Mouse (Mus musculus): Measurements from ENCODE around the gene Acox2. TPM values are rescaled to one million over a fixed set of nuclear protein-coding genes. Genes with fewer than 3 reads are reported as not detected.

The Acox2 gene
- total and polyA plus RNA-seq, 2 experiments from 2014 or later: 0.14 to 0.59 TPM

- no peak for TF ChIP-seq CTCF (IDR thresholded peaks at IDR 0.05; ENCODE audit: low read depth)
- WGBS: 93% methylated on average over 9 of the region's 9 CpGs
- Histone ChIP-seq H3K27me3 (ENCODE audit: insufficient read depth, low read length) (no peaks in the 10 kb centered on the region), H3K4me1 (ENCODE audit: insufficient read depth) (no peaks in the 10 kb centered on the region), H3K4me3 (ENCODE audit: low read depth, low read length) (no peak overlapping the region), H3K9ac (no peak overlapping the region), H3K36me3 (ENCODE audit: insufficient read depth) (no peaks in the 10 kb centered on the region), H3K4me2 (ENCODE audit: low read depth) (no peak overlapping the region), H3K27ac (ENCODE audit: low read depth, low read length) (no peak overlapping the region), H3K9me3 (ENCODE audit: low read length) (no peaks in the 10 kb centered on the region)
- no peak for ATAC-seq
- DNase-seq: no peak
These were observed 8.8 kb downstream of the Acox2 start for GRCm38 (mm10) chr14:8250141-8250871.

- no peak for DNase-seq
- no peak overlapping the region for H3K9ac ChIP-seq
- H3K27me3 ChIP-seq (ENCODE audit: insufficient read depth, low read length): no peaks in the 10 kb centered on the region
- no peaks in the 10 kb centered on the region for H3K9me3 ChIP-seq (ENCODE audit: low read length)
- no peak overlapping the region for H3K4me3 ChIP-seq (ENCODE audit: low read depth, low read length)
- no peaks in the 10 kb centered on the region for H3K36me3 ChIP-seq (ENCODE audit: insufficient read depth)
- no peaks in the 10 kb centered on the region for H3K4me1 ChIP-seq (ENCODE audit: insufficient read depth)
- no peak overlapping the region for H3K4me2 ChIP-seq (ENCODE audit: low read depth)
- no peak for ATAC-seq
- H3K27ac ChIP-seq (ENCODE audit: low read depth, low read length): no peak overlapping the region
- TF ChIP-seq CTCF (IDR thresholded peaks at IDR 0.05; ENCODE audit: low read depth): no peak
- WGBS: 89% methylated on average over 1 of the region's 1 CpGs
These were observed 9.9 kb downstream of the Acox2 start for GRCm38 (mm10) chr14:8249206-8249605.

- ATAC-seq (no peak), DNase-seq (no peak)
- TF ChIP-seq CTCF (IDR thresholded peaks at IDR 0.05; ENCODE audit: low read depth): no peak
- Histone ChIP-seq H3K9me3 (ENCODE audit: low read length) (no peaks in the 10 kb centered on the region), H3K4me1 (ENCODE audit: insufficient read depth) (no peaks in the 10 kb centered on the region), H3K27ac (ENCODE audit: low read depth, low read length) (no peak overlapping the region), H3K9ac (no peak overlapping the region), H3K4me2 (ENCODE audit: low read depth) (no peak overlapping the region), H3K4me3 (ENCODE audit: low read depth, low read length) (no peak overlapping the region), H3K36me3 (ENCODE audit: insufficient read depth) (no peaks in the 10 kb centered on the region), H3K27me3 (ENCODE audit: insufficient read depth, low read length) (no peaks in the 10 kb centered on the region)
- WGBS: 82% methylated on average over 8 of the region's 8 CpGs
These were observed 12.3 kb downstream of the Acox2 start for GRCm38 (mm10) chr14:8246878-8247277.

- ATAC-seq (no peak), DNase-seq (no peak)
- Histone ChIP-seq H3K27me3 (ENCODE audit: insufficient read depth, low read length) (no peaks in the 10 kb centered on the region), H3K4me2 (ENCODE audit: low read depth) (no peak overlapping the region), H3K4me1 (ENCODE audit: insufficient read depth) (no peaks in the 10 kb centered on the region), H3K4me3 (ENCODE audit: low read depth, low read length) (no peak overlapping the region), H3K27ac (ENCODE audit: low read depth, low read length) (no peak overlapping the region), H3K9me3 (ENCODE audit: low read length) (no peaks in the 10 kb centered on the region), H3K9ac (no peak overlapping the region), H3K36me3 (ENCODE audit: insufficient read depth) (no peaks in the 10 kb centered on the region)
- no peak for TF ChIP-seq CTCF (IDR thresholded peaks at IDR 0.05; ENCODE audit: low read depth)
- WGBS: 88% methylated on average over 5 of the region's 5 CpGs
These were observed 14.9 kb downstream of the Acox2 start for GRCm38 (mm10) chr14:8244211-8244611.

GRCm38 (mm10) chr14:8243136-8243888 lies 15.8 kb downstream of the Acox2 start:
- TF ChIP-seq CTCF (IDR thresholded peaks at IDR 0.05; ENCODE audit: low read depth): no peak
- ATAC-seq (no peak), DNase-seq (no peak)
- 66% methylated on average over 8 of the region's 8 CpGs for WGBS
- Histone ChIP-seq H3K4me2 (ENCODE audit: low read depth) (no peak overlapping the region), H3K4me3 (ENCODE audit: low read depth, low read length) (no peak overlapping the region), H3K36me3 (ENCODE audit: insufficient read depth) (no peaks in the 10 kb centered on the region), H3K27me3 (ENCODE audit: insufficient read depth, low read length) (no peaks in the 10 kb centered on the region), H3K9me3 (ENCODE audit: low read length) (no peaks in the 10 kb centered on the region), H3K27ac (ENCODE audit: low read depth, low read length) (no peak overlapping the region), H3K4me1 (ENCODE audit: insufficient read depth) (no peaks in the 10 kb centered on the region), H3K9ac (no peak overlapping the region)

- no peaks in the 10 kb centered on the region for H3K36me3 ChIP-seq (ENCODE audit: insufficient read depth)
- no peaks in the 10 kb centered on the region for H3K27me3 ChIP-seq (ENCODE audit: insufficient read depth, low read length)
- WGBS: 55% methylated on average over 5 of the region's 5 CpGs
- ATAC-seq (peak; percentile 86), DNase-seq (peak; percentile 38)
- H3K4me2 ChIP-seq (ENCODE audit: low read depth): no peak overlapping the region
- no peak overlapping the region for H3K9ac ChIP-seq
- no peak overlapping the region for H3K4me3 ChIP-seq (ENCODE audit: low read depth, low read length)
- no peaks in the 10 kb centered on the region for H3K4me1 ChIP-seq (ENCODE audit: insufficient read depth)
- H3K9me3 ChIP-seq (ENCODE audit: low read length): no peaks in the 10 kb centered on the region
- peak; percentile 73 for TF ChIP-seq CTCF (IDR thresholded peaks at IDR 0.05; ENCODE audit: low read depth)
- H3K27ac ChIP-seq (ENCODE audit: low read depth, low read length): no peak overlapping the region
These were observed 16.7 kb downstream of the Acox2 start for GRCm38 (mm10) chr14:8242388-8242920.

GRCm38 (mm10) chr14:8241816-8242215 lies 17.3 kb downstream of the Acox2 start:
- DNase-seq: no peak
- no peak for ATAC-seq

More at GRCm38 (mm10) chr14:8241816-8242215, 17.3 kb downstream of the Acox2 start:
- no peak for TF ChIP-seq CTCF (IDR thresholded peaks at IDR 0.05; ENCODE audit: low read depth)
- Histone ChIP-seq H3K9me3 (ENCODE audit: low read length) (no peaks in the 10 kb centered on the region), H3K9ac (no peak overlapping the region), H3K4me3 (ENCODE audit: low read depth, low read length) (no peak overlapping the region), H3K36me3 (ENCODE audit: insufficient read depth) (no peaks in the 10 kb centered on the region), H3K4me1 (ENCODE audit: insufficient read depth) (no peaks in the 10 kb centered on the region), H3K27me3 (ENCODE audit: insufficient read depth, low read length) (no peaks in the 10 kb centered on the region), H3K27ac (ENCODE audit: low read depth, low read length) (no peak overlapping the region), H3K4me2 (ENCODE audit: low read depth) (no peak overlapping the region)

Data from forebrain, postnatal 0 days (tissue).